Mouse (Mus musculus): Measurements from ENCODE around the gene Olfr60.

- TF ChIP-seq CTCF (IDR thresholded peaks at IDR 0.05; ENCODE audit: control insufficient read depth, insufficient read depth, low read length): no peak
- TF ChIP-seq POLR2A (IDR thresholded peaks at IDR 0.05; ENCODE audit: borderline replicate concordance, control insufficient read depth, low read depth, low read length): no peak
Measured at GRCm38 (mm10) chr7:140329766-140330304, 31.6 kb downstream of the Olfr60 start.

All from bone marrow, adult 2 months (tissue).